Mouse (Mus musculus): ENCODE results near the gene Tgfa.

GRCm38 (mm10) chr6:86180617-86181016 lies 14.4 kb upstream of the Tgfa start:
- no peak for TF ChIP-seq MYOG (IDR thresholded peaks at IDR 0.05; ENCODE audit: control insufficient read depth in 1 of 3, insufficient read depth in 1 of 3, insufficient read length in 2 of 3, low read depth in 2 of 3)
- no peak for TF ChIP-seq POLR2A (IDR thresholded peaks at IDR 0.05; ENCODE audit: insufficient read length, low read depth)
- TF ChIP-seq TCF12 (IDR thresholded peaks at IDR 0.05; ENCODE audit: insufficient read depth, poor library complexity, severe bottlenecking) = no peak
- TF ChIP-seq USF1 (IDR thresholded peaks at IDR 0.05; ENCODE audit: low read depth) = no peak
- TF ChIP-seq MYOD1 (IDR thresholded peaks at IDR 0.05; ENCODE audit: control insufficient read depth in 1 of 3, insufficient read length in 2 of 3, low read depth in 2 of 3) = no peak
- no peak for TF ChIP-seq MAX (IDR thresholded peaks at IDR 0.05; ENCODE audit: low read depth)
- TF ChIP-seq POLR2AphosphoS2 (IDR thresholded peaks at IDR 0.05; ENCODE audit: insufficient read length, low read depth) = no peak
- TF ChIP-seq CEBPB (IDR thresholded peaks at IDR 0.05; ENCODE audit: insufficient read depth, poor library complexity, severe bottlenecking) = no peak
- TF ChIP-seq E2F4 (IDR thresholded peaks at IDR 0.05; ENCODE audit: insufficient read depth) = no peak
- TF ChIP-seq SRF (IDR thresholded peaks at IDR 0.05; ENCODE audit: control insufficient read depth, insufficient read length, low read depth) = no peak
- no peak for TF ChIP-seq TCF3 (IDR thresholded peaks at IDR 0.05; ENCODE audit: insufficient read length, low read depth)
- TF ChIP-seq REST (IDR thresholded peaks at IDR 0.05; ENCODE audit: insufficient read depth, insufficient read length) = no peak
